25 mouse cellular contexts compared by ENCODE assay signal in genomic region chr17:72953811-72954685, GRCm38 (mm10). TPM values are rescaled to one million over a fixed set of nuclear protein-coding genes. Genes with fewer than 3 reads are reported as not detected.
A peak's percentile ranks its signal among the peaks of the same experiment; 100 is the strongest.
DNase-seq lines count a peak whose midpoint lies in the region; ATAC-seq lines count a peak whose summit lies in the region.
"Had no signal": no experiment of that assay in that cellular context is flagged by ENCODE, and none has a peak within 500 bp of the region (broad histone marks: within the 10 kb centered on the region; RNA-seq: fewer than 3 reads in every experiment).

No protein-coding gene starts in this region.

- DNase-seq in gastrocnemius, adult 18-20 months (ENCODE audit: low spot score): peak; percentile 20
- DNase-seq in gastrocnemius, postnatal 25 days: no peak
- peak; percentile 20 to 26 for DNase-seq in left cerebral cortex, postnatal 36 days (ENCODE audit: low spot score in 2 of 2)
- DNase-seq in left cerebral cortex, adult 18-20 months (ENCODE audit: low spot score in 2 of 2): no peak
- peak; percentile 57 for DNase-seq in adipocyte (ENCODE audit: low spot score)
- DNase-seq in embryonic facial prominence, embryonic 11.5 days (ENCODE audit: low spot score): peak; percentile 55
- DNase-seq in gastrocnemius, postnatal 10 days: no peak
- DNase-seq: adrenal gland, postnatal 25 days; cerebellum, adult 18-20 months; cerebellum, postnatal 10 days; gastrocnemius, postnatal 36 days; kidney, adult 11 months; kidney, postnatal 25 days; left cerebral cortex, postnatal 4 days; liver, postnatal 0 days; lung, postnatal 36 days had no signal

- no peaks in the 10 kb centered on the region for H3K36me3 ChIP-seq in embryonic facial prominence, embryonic 11.5 days (replicated peaks; ENCODE audit: control insufficient read depth, insufficient read depth, low read depth, low read length)
- H3K36me3 ChIP-seq: heart, embryonic 15.5 days; kidney, embryonic 15.5 days; liver, embryonic 12.5 days; midbrain, embryonic 12.5 days; neural tube, embryonic 13.5 days had no signal

- H3K4me2 ChIP-seq in embryonic facial prominence, embryonic 11.5 days (ENCODE audit: low read depth, low read length): no peak overlapping the region
- H3K4me2 ChIP-seq: heart, embryonic 15.5 days; kidney, embryonic 15.5 days; liver, embryonic 12.5 days; midbrain, embryonic 12.5 days; neural tube, embryonic 13.5 days had no signal

- H3K9ac ChIP-seq in embryonic facial prominence, embryonic 11.5 days (replicated peaks; ENCODE audit: low read length): no peak overlapping the region
- H3K9ac ChIP-seq: heart, embryonic 15.5 days; kidney, embryonic 15.5 days; liver, embryonic 12.5 days; liver, postnatal 0 days; midbrain, embryonic 12.5 days; neural tube, embryonic 13.5 days had no signal

- H3K9me3 ChIP-seq in embryonic facial prominence, embryonic 11.5 days (replicated peaks; ENCODE audit: control insufficient read depth, low read length): no peaks in the 10 kb centered on the region
- H3K9me3 ChIP-seq: heart, embryonic 15.5 days; kidney, embryonic 15.5 days; liver, embryonic 12.5 days; midbrain, embryonic 12.5 days; neural tube, embryonic 13.5 days had no signal

- H3K27me3 ChIP-seq in embryonic facial prominence, embryonic 11.5 days (ENCODE audit: control insufficient read depth, insufficient read depth, low read length): no peaks in the 10 kb centered on the region
- H3K27me3 ChIP-seq: heart, embryonic 15.5 days; kidney, embryonic 15.5 days; liver, embryonic 12.5 days; midbrain, embryonic 12.5 days; neural tube, embryonic 13.5 days; Patski had no signal

- H3K4me1 ChIP-seq in embryonic facial prominence, embryonic 11.5 days (ENCODE audit: control insufficient read depth, insufficient read depth, low read length): no peaks in the 10 kb centered on the region; the same call in 1 of the 2 replicates
- H3K4me1 ChIP-seq: kidney, embryonic 15.5 days; liver, embryonic 12.5 days had no signal

- peak; percentile 57 for ATAC-seq in embryonic facial prominence, embryonic 11.5 days (replicated peaks; ENCODE audit: insufficient number of reproducible peaks, low FRiP score, low TSS enrichment, low read depth)
- ATAC-seq: forebrain, embryonic 16.5 days; hindbrain, embryonic 16.5 days; liver, embryonic 12.5 days; liver, postnatal 0 days; Patski had no signal

- no peak overlapping the region for H3K27ac ChIP-seq in embryonic facial prominence, embryonic 11.5 days (replicated peaks; ENCODE audit: low read depth, low read length)
- H3K27ac ChIP-seq: heart, embryonic 15.5 days; kidney, embryonic 15.5 days; liver, embryonic 12.5 days; midbrain, embryonic 12.5 days; neural tube, embryonic 13.5 days had no signal

- WGBS in embryonic facial prominence, embryonic 11.5 days: 60% methylated on average over 6 of the region's 6 CpGs

- intact Hi-C loops in left cerebral cortex, postnatal 36 days (cut with DNase I): no loop called here

- no peak overlapping the region for H3K4me3 ChIP-seq in embryonic facial prominence, embryonic 11.5 days (ENCODE audit: low read depth, low read length)
- H3K4me3 ChIP-seq: heart, embryonic 15.5 days; kidney, embryonic 15.5 days; liver, embryonic 12.5 days; midbrain, embryonic 12.5 days; neural tube, embryonic 13.5 days had no signal

RNA-seq across cellular contexts. Expression of gene Lbh, which starts 35.9 kb away (rescaled TPM):
- total RNA-seq in gastrocnemius, adult 18-20 months (2021): 1 to 10 TPM; 4.2 to 8.4 TPM
- 10 to 100 TPM in 1 of 2 experiments, 1 to 10 TPM in 1; 7.7 to 10.5 TPM for total RNA-seq in gastrocnemius, postnatal 25 days (2021)
- 10 to 100 TPM; 37.9 to 39.1 TPM for total RNA-seq in left cerebral cortex, postnatal 36 days (2021)
- total RNA-seq in left cerebral cortex, adult 18-20 months (2021): 10 to 100 TPM; 37.2 to 38.9 TPM
- polyA plus RNA-seq in embryonic facial prominence, embryonic 11.5 days (2014; fragmentation: Nextera tagmentation; extraction: Ambion mirVana): 4.7 and 4.9 TPM in 2 replicates
- 10 to 100 TPM; 21.5 to 26.9 TPM for total RNA-seq in gastrocnemius, postnatal 10 days (2021)
- total RNA-seq: MEL had no signal

Comparison
In these comparisons a context has a peak if more than half of its experiments do, and no peak if none do; other contexts are left out.
1. DNase-seq: peak in gastrocnemius, adult 18-20 months (single experiment), left cerebral cortex, postnatal 36 days (2 of 2), adipocyte (single experiment) and embryonic facial prominence, embryonic 11.5 days (single experiment); none in gastrocnemius, postnatal 25 days (single experiment), left cerebral cortex, adult 18-20 months (0 of 2) and gastrocnemius, postnatal 10 days (single experiment).